Mouse (Mus musculus) inflammation-experienced regulatory T-cells (primary cell): ENCODE data around the gene Lgi4. TPM values are rescaled to one million over a fixed set of nuclear protein-coding genes. Genes with fewer than 3 reads are reported as not detected.

Experiments
- polyA plus RNA-seq, 2 experiments: library from polyadenylated mRNA; unstranded; fragments of 100-300 nt; shearing (Covaris generic); gene quantifications; one replicate each; pipeline ENCODE4 v1.2.1; 2017

The Lgi4 gene
- under 1 TPM; 0.27 to 0.71 TPM for polyA plus RNA-seq

GRCm38 (mm10) chr7:31059108-31059507 lies at the start of gene Lgi4:
Gene Lgi4, plus strand, starts transcription at chr7:31059342.

GRCm38 (mm10) chr7:31042431-31042910 lies 16.7 kb upstream of the Lgi4 start, which contains the start of gene Fxyd5:
Gene Fxyd5, minus strand, starts transcription at chr7:31042481.

GRCm38 (mm10) chr7:31051321-31052021 lies 7.7 kb upstream of the Lgi4 start, which contains the start of gene Fxyd7:
Gene Fxyd7, minus strand, starts transcription at chr7:31051467.

GRCm38 (mm10) chr7:31057071-31057470 lies 2.1 kb upstream of the Lgi4 start, which contains the start of gene Fxyd1:
Gene Fxyd1, minus strand, starts transcription at chr7:31057199.

GRCm38 (mm10) chr7:31076492-31076891 lies 17.4 kb downstream of the Lgi4 start, which contains the start of gene Fxyd3:
Gene Fxyd3, minus strand, starts transcription at chr7:31076704.

GRCm38 (mm10) chr7:31115182-31115581 lies 56.0 kb downstream of the Lgi4 start, which contains the start of gene Hpn:
Gene Hpn, minus strand, starts transcription at chr7:31115290.

Other genes with a start within 250 kb of the Lgi4 start
- gene Ffar2, start 235.6 kb upstream of the Lgi4 start, polyA plus RNA-seq = 1 to 10 TPM in 1 of 2 experiments, not detected in 1; 1.0 TPM
- gene Ffar3, start 203.2 kb upstream of the Lgi4 start, polyA plus RNA-seq = not detected
- 1 to 10 TPM in 1 of 2 experiments, under 1 TPM in 1; 0.14 to 1.0 TPM for gene Ffar1, start 197.8 kb upstream of the Lgi4 start, polyA plus RNA-seq
- 10 to 100 TPM; 16.6 to 28.0 TPM for gene Cd22, start 179.0 kb upstream of the Lgi4 start, polyA plus RNA-seq
- under 1 TPM; 0.17 to 0.66 TPM for gene Mag, start 144.5 kb upstream of the Lgi4 start, polyA plus RNA-seq
- under 1 TPM in 1 of 2 experiments, not detected in 1; 0.40 TPM for gene Hamp2, start 134.7 kb upstream of the Lgi4 start, polyA plus RNA-seq
- gene Hamp, start 115.3 kb upstream of the Lgi4 start, polyA plus RNA-seq = under 1 TPM in 1 of 2 experiments, not detected in 1; 0.75 TPM
- 10 to 100 TPM in 1 of 2 experiments, 1 to 10 TPM in 1; 9.6 to 19.0 TPM for gene Usf2, start 102.5 kb upstream of the Lgi4 start, polyA plus RNA-seq
- gene Lsr, start 85.9 kb upstream of the Lgi4 start, polyA plus RNA-seq = 10 to 100 TPM in 1 of 2 experiments, 1 to 10 TPM in 1; 8.3 to 15.2 TPM
- under 1 TPM; 0.58 to 0.88 TPM for gene Fam187b, start 85.6 kb upstream of the Lgi4 start, polyA plus RNA-seq
- 1,000 to 10,000 TPM; 1,742 to 2,151 TPM for gene Fxyd5, start 16.9 kb upstream of the Lgi4 start, polyA plus RNA-seq
- under 1 TPM in 1 of 2 experiments, not detected in 1; 0.48 TPM for gene Fxyd7, start 7.9 kb upstream of the Lgi4 start, polyA plus RNA-seq
- 1 to 10 TPM in 1 of 2 experiments, under 1 TPM in 1; 0.64 to 1.1 TPM for gene Fxyd1, start 2.1 kb upstream of the Lgi4 start, polyA plus RNA-seq
- gene Fxyd3, start 17.4 kb downstream of the Lgi4 start, polyA plus RNA-seq = 10 to 100 TPM in 1 of 2 experiments, under 1 TPM in 1; 0.91 to 12.9 TPM
- gene Hpn, start 55.9 kb downstream of the Lgi4 start, polyA plus RNA-seq = 1 to 10 TPM; 3.8 to 8.1 TPM
- 1 to 10 TPM in 1 of 2 experiments, under 1 TPM in 1; 0.55 to 2.5 TPM for gene Scn1b, start 67.7 kb downstream of the Lgi4 start, polyA plus RNA-seq
- 100 to 1,000 TPM; 303 to 707 TPM for gene Gramd1a, start 96.6 kb downstream of the Lgi4 start, polyA plus RNA-seq
- not detected for gene Scgb2b2, start 231.2 kb downstream of the Lgi4 start, polyA plus RNA-seq
- not detected for gene Scgb1b2, start 232.5 kb downstream of the Lgi4 start, polyA plus RNA-seq